Mouse (Mus musculus): ENCODE results near the gene Tmem192.
A peak's percentile ranks its signal among the peaks of the same experiment; 100 is the strongest.

Tmem192 gene

DNA sequence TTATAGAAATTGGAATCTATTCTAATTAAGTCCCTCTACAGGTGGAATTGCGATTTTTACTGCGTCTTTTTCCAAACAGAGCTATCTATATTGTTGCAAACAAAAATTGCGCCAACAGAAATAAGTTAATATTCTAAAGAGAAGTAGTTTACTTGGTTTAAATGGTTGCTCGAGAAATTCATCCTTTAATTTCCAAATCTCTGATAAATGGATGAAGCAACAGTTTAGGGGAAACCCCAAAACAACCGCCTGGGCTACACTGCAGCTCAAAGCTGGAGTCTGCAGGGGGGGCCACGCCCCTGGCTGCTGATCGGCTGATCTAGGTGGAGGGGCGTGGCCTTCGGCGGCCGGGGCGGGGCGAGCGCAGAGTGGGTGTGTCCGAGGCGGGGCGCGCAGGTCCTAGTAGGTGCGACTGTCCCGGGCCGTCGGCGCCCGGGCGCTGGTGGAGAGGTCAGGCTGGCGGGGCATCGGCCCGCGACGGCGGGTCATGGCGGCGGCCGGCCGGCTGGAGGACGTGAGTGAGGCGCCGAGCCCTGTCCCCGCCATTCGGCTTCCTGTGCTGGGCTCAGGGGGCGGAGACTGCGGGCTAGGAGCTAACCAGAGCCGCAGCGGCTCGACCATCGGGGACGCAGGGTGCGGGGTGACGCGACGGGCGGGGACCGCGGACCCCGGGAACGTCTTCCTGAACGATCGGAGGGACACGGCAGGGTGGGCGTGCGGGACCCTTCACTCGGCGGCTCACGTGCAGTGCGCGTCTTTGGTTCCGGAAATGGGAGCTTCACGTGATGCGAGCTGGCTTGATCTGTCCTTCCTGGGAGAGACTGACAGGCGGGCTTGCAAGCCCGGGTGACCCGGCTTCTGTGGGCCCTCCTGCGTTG is at the start of gene Tmem192:
TSS of gene Tmem192 (plus strand) at position 366 of the 878 bp plus-strand sequence.
- DNase-seq (ENCODE audit: low spot score in 2 of 2): peak; percentile 85 to 86

DNA sequence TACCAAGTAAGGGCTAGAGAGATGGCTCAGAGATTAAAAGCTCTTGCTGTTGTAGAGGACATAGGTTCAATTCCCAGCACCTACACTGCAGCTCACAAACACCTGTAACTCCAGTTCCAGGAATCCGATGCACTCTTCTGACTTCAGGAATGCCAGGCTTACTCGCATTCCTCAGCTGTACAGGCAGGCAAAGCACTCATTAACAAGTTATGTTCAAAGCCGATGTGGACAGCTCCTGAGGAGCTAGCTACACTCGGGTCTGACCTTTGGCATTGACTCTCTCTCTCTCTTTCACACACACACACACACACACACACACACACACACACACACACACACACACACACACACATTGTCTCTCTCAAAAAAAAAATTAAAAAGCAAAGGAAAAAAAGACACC is 48.3 kb upstream of the Tmem192 start:
- no peak for DNase-seq (ENCODE audit: low spot score in 2 of 2)

DNA sequence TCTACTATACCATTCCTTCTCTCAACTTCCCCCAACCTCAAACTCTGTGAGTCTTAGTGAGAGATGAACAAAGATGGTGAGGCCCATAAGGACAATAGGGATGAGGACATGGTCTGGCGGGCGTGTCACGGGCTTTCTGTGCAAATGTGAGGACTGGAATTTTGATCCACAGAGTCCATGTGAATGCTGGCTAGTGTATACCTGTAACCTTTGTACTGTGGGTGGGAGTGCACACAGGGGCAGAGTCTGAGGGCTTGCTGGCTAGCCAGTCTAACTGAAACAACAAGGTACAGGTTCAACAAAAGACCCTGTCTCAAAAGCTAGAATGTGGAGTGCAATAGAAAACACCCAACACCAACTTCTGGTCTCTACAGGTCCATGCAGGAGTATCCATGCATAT is 46.3 kb upstream of the Tmem192 start:
- DNase-seq (ENCODE audit: low spot score in 2 of 2): no peak

DNA sequence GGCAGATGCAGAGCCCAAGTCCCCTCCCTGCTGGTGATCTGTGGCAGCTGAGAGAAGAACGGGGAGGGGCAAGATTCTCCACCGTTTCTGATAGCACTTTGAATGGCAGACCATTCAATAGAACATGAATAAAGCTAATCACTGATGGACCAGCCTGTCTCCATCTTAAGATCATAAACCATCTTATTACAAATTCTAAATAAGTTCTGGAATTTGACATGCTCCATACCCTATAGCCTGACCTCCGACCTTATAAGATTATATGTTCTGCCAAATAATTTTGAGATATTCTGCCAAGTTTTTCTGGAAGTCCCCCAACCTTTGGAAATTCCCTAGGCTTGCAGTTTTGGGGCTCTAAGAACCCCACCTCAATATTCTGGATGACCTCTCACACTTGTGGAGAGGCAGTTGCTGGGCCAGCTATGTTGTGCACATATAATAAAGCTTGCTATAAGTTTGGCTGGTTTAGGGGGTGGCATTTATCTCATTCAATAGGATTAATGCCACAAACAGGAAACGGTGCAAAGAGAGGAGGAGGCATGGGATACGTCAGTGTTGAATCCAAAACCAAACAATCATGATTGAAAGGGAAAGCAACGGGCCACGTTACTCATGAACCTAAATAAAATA is 45.3 kb upstream of the Tmem192 start:
- no peak for DNase-seq (ENCODE audit: low spot score in 2 of 2)

DNA sequence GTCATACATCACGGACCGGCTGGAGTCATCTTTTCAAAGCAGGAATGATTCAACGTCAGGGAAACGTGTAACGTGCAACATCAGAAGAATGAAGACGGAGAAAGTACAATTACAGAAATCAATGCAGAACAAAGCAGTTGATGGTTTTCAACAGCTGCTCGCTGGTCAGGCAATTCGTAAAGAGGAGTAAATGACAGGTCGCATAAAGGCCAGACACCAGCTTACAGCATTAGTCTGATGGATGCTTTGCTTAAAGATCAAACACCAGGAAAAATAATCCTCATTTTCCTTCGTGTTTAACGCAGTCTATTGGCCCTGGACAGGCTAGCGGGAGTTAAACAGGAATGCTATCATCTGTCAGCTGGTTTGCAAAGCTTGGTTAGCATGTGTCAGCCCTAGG is 44.8 kb upstream of the Tmem192 start:
- no peak for DNase-seq (ENCODE audit: low spot score in 2 of 2)

DNA sequence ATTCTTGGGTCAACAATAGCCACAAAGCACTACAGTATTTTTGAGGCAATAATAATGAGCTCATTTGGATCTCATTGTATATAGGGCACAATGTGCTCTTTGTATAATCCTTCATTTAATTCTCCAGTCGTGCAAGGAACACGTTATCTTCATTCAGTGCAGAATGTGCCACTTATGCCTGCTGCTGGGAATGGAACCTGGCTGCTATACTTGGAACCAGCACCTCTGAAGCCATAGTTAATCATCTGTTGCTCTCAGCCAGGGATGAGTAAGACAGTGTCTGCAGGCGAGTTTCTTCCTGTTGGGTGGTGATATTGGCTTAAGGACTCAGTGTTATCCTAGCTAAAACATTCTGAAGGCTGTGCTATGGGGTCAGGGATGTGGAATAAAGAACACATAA is 43.2 kb upstream of the Tmem192 start:
- no peak for DNase-seq (ENCODE audit: low spot score in 2 of 2)

DNA sequence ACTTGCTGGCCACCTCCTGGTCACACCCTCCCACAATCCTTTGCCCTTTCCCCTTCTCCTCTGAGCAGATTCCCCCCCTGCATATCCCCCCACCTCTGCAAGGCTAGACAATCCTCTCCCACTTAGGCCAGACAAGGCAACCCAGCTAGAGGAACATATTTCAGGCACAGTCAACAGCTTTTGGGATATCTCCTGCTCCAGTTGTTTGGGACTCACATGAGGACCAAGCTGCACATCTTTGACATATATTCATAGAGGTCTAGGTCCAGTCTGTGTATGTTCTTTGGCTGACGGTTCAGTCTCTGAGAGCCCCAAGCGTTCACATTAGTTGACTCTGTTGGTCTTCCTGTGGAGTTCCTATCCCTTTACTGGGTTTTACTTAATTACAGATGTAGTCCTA is 37.0 kb upstream of the Tmem192 start:
- DNase-seq (ENCODE audit: low spot score in 2 of 2): no peak

DNA sequence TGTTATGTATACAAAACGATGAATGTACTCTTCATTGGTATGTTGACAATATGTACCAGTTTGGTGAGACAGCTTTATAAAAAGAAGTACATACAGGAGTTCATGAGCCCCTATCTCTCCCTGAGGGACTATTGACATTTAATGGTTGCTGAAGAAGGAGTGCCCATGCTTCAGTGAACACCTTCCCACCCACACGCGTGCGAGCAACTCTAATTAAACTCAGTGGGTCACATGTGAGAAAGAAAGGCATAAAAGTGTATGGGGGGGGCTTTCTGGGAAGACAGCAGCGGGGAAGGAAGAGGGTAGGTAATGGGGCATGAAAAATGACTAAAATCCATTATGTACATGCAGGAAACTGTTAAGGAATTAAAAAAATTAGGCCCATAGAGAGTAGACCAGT is 30.2 kb upstream of the Tmem192 start:
- no peak for DNase-seq (ENCODE audit: low spot score in 2 of 2)

DNA sequence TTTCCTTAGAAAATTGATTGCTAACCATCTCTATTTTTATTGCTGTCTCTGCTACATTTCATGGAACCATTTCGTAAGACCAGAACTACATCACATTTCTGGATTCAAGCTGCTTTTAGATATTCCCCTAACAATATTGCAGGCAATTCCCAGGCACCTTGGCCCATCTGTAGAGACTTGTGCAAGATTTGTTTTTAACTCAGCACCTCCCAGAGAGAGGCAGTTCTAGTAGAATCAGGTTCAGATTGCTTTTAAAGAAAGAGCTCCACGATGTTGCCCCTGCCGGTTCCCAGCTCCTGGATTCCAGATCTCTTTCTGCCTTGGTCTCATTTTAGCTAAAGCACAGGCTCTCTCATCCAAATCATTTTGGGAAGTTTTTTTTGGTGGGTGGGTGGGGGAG is 23.7 kb upstream of the Tmem192 start:
- DNase-seq (ENCODE audit: low spot score in 2 of 2): no peak

DNA sequence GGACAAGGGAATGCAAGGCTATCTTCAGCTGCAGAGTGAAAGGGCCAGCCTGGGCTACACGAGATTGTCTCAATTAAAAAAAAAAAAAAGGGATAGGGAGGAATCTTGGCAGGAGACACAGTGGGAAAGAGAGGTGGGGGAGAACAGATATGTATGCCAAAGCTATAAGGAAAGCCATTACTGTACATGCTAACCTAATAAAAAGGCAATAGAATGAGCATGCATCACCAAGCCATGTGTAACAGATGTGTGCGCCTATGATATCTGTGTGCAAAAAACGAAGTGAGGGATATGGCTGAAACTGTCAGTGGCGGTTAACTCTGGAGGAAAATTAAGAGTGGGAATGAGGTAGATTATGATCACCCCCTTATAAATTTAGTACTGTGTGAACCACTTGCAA is 21.2 kb upstream of the Tmem192 start:
- DNase-seq (ENCODE audit: low spot score in 2 of 2): no peak

DNA sequence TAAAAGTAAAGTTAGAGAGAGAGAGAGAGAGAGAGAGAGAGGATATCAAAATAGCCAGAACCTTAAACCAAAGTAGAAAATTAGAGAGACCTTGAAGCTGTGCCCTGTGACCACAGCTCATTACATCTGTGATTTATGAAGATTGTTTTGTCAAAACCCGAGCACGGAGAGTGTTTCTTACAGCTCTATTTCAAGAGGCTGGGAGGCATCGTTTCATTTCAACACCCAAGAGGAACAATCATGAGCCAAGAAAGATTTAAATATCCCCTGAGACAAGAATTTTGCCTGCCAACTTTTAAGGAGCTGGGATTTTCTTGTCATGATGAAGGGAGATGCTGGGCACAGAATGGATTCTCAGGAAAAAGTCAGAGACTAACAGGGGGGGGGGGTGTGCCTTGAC is 20.6 kb upstream of the Tmem192 start:
- DNase-seq (ENCODE audit: low spot score in 2 of 2): no peak

DNA sequence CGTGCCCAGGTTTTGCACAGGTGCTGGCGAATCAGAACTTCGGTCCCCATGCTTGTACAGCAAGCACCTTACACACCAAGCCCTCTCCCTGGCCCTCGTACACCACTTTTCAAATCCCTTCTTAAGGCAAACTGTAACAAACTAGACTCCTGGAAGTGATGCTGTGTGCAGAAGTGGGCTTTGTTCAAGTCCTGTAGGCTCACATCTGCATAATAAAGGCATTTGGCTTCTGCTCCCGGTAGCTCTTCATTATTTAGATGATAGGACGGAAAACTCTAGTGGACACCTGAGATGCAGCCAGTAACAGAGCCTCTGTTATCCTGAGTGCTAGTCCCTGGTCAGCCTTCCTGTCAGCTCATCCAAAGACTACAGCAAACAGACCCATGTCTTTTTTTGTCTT is 18.0 kb upstream of the Tmem192 start:
- no peak for DNase-seq (ENCODE audit: low spot score in 2 of 2)

DNA sequence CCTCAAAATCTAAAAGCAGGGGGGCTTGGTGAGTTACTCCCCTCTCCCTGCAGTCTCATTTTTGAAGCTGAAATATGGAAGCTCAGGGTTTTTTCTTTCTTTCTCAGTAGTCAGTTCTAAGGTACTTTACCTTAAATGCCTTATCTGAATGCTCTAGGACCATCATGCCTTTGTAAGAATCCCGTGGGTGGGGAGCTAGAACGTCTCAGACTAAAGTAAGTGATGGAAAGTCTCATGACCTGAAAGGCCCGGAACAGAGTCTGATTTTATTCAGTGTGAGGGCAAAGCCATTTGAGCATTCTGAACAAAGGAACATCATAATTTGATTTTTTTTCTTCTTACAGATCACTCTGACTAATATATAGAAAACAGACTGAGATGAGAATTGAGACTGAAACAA is 12.0 kb upstream of the Tmem192 start:
- no peak for DNase-seq (ENCODE audit: low spot score in 2 of 2)

DNA sequence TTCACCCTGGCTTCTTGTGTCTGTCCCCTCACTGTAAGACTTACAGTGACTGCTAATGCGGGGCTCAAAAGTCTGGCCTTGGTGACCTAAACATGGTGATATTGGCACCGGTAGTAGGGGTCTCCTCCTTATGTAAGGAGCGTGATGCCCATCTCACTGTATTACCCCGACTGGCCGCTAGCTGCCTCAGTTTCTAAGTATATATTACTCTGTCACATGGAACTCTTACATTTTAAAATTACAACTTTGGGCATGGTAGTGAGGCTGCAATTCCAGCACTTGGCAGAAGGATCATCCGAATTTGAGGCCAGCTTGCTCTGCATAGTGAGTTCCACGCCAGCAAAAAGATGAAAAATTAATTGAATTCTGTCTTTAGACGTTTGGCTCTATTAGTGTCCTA is 6.0 kb upstream of the Tmem192 start:
- DNase-seq (ENCODE audit: low spot score in 2 of 2): no peak

DNA sequence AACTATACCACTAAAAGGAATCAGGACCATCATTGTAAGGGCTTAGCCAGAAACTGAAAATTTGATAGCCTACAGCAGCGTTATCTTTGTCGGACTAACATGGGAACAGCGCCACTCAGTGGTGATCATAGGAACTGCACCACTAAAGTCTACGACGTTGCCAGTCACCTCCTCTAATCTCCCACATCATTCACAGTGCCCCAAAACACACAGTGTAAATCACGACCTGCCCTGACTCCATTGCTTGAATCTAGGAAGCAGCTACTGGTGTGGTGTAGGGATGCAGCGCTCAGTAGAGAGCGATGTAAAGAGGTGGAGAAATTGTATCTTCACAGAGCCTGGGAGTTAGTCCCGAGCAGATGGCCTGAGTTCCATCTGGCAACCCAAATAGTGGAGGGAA is 5.5 kb upstream of the Tmem192 start:
- peak; percentile 80 to 84 for DNase-seq (ENCODE audit: low spot score in 2 of 2)

DNA sequence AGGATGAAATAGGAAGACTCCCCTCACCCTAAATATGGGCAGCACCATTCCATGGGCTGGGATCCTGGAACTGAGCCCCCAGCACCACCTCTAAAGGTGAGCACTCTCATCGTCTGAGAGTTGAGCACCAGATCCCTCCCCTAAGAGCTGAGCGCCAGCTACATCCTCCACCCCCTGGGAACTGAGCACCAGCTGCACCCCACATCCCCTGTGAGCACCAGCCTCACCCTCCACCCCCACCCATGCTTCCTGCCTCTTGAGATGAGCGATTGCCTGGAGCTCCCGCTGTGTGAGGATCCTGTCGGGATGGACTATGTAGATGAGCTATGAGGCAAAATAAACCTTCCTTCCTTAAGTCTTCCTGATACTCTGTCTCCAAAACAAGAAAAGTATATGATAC is 4.0 kb upstream of the Tmem192 start:
- no peak for DNase-seq (ENCODE audit: low spot score in 2 of 2)

DNA sequence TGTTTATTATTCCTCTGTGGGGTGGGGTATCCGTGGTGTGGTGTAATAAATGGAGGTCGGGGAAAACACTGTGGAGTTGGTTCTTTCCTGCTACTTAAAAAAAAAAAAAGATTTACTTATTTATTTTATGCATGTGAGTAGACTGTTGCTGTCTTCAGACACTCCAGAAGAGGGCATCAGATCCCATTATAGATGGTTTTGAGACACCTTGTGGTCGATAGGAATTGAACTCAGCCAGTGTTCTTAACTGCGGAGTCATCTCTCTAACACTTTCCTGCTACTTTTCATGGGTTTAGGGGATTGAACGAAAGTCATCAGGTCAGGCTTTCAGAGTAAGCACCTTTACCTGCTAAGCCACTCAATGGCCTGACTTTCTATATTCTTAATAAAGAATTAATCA is 2.2 kb upstream of the Tmem192 start:
- DNase-seq (ENCODE audit: low spot score in 2 of 2): no peak

DNA sequence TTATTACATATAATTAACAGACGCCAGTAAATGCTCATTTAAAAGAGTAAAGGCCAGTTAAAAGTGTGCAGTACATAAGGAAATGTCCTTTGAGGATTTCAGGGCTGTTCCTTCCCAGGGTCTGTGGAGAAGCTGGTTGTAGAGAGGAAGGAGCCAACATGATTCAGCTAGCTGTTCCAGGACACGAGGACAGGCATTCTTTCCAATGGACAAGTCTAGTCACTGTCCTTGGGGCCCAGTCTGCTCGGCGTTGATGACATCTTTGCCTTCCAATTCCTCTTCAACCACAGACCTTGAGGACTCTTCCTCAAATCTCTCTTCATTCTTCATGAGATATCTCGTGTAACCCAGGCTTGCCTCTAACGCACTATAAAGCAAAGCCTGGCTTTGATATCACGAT is 1.4 kb upstream of the Tmem192 start:
- no peak for DNase-seq (ENCODE audit: low spot score in 2 of 2)

DNA sequence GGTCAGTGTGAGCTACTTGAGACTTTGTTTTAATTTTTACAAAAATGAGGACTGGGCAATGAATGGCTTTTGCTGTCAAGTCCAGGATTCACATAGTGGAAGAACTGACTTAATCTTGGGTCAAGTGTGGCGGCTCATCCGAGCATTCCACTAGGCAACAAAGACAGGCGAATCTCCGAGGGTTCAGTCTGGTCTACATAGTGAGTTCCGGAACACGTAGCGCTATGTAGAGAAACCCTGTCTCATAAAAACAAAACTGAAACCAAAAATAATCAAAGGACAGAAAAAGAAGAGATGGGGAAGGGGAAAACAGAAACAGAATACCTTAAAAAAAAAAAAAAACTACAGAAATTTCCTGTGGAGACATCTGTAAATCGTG is 555 bp upstream of the Tmem192 start:
- DNase-seq (ENCODE audit: low spot score in 2 of 2): no peak

DNA sequence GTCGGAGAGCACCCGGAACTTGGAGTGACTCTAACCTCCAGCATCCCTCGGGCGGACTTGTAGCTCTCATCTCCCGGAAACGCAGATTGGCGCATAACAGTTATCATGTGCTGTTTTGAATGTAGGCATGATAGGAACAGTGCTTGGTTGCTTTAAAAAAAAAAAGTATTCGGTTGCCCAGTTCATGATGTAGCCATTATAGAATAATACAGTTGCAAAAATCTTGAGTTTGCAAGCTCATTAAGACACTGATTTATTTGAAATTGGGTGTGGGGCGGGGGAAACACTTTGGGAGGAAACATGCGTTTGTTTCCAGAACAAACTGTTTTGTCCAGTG is 681 bp downstream of the Tmem192 start:
- DNase-seq (ENCODE audit: low spot score in 2 of 2): no peak

DNA sequence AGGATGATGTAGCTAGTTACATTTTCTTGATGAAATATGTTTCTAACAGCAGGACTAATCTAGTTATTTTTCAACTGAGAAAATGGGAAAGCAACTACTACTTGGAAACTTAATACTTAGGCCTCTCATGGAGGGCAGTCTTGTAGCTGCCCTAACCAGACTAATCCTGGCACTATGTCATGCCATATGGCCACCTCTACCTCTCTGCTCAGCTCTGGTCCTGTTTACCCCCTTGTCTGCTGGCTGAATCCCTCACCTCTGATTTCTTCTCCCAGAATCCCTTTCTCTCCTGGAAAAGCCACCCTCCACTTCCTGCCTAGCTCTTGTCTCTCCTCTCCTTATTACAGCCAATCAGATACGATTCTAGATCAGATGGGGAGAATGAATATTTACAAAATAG is 1.4 kb downstream of the Tmem192 start:
- DNase-seq (ENCODE audit: low spot score in 2 of 2): no peak

DNA sequence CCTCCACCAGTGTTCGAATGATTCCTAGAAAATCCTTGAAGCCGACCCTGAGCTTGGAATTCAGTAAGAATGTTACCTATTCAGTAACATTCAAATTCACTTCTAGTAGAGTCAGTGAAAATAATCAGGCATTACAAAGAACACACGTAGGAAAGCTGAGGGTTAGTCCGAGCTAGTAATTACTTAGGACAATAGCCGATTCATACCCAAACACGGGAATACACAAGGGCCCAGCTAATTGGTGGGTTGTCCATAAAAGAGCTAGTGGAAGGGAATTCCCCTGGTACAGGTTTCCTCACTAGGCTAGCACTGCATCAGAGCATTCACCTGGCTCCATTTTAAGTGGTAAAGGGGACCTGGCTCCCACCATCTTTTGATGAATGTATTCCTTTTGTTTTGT is 5.1 kb downstream of the Tmem192 start:
- no peak for DNase-seq (ENCODE audit: low spot score in 2 of 2)

DNA sequence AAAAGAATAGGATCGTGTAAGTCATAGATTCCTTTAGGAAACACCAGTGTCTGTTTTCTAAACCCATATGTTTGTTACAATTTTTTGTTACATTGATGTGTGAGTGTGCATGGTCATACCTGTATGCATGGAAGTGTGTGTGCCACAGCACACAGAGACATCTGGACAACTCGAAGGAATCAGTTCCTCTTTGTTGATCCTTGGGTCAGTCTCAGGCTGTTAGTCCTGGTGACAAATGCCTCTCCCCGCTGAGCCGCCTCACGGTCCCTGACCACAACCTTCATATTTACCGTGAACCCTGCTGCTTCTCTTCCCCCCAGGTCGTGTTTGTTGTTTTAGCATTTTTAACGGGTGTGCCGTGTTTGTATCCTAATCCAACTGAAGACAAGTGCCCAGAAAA is 12.0 kb downstream of the Tmem192 start:
- no peak for DNase-seq (ENCODE audit: low spot score in 2 of 2)

DNA sequence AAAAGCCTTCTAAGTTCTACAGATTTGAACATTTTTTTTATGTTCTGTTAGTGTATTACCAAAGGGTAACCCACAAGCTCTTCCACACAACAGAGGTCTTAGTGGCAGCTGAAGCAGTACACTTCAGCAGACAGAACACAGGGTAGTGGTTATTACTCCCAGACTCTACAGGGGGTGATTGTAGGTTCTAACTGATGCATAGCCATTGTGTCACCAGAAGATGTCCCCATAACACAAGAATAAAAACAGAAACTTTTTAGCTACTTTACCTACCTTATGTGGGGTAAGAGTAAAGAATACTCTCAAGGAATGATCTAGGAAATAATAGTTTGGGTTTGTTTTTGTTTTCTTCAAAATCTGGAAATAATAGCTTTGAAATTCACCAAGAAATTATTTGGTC is 15.9 kb downstream of the Tmem192 start:
- no peak for DNase-seq (ENCODE audit: low spot score in 2 of 2)

Measured in frontal cortex, postnatal 25 days (tissue).